Mouse (Mus musculus) heart, postnatal 36 days (tissue): ENCODE data around the gene Samd14. TPM values are rescaled to one million over a fixed set of nuclear protein-coding genes. Genes with fewer than 3 reads are reported as not detected.
A peak's percentile ranks its signal among the peaks of the same experiment; 100 is the strongest.

Experiments used
- DNase-seq, 2 experiments: peaks; one replicate each; pipeline ENCODE4 v3.0.0; 2021 to 2022
- intact Hi-C: fragments of 180-260 bp; cut with DNase I; formaldehyde crosslinking; loops from one replicate; pipeline ENCODE4 v1.15.1; 2025
- total RNA-seq, 2 experiments: library from RNA; stranded (reverse); gene quantifications; 2 replicates each; pipeline ENCODE4 v1.2.3; 2021

Gene Samd14
- total RNA-seq, 2 experiments from 2014 or later: 1.2 to 1.3 TPM

DNA sequence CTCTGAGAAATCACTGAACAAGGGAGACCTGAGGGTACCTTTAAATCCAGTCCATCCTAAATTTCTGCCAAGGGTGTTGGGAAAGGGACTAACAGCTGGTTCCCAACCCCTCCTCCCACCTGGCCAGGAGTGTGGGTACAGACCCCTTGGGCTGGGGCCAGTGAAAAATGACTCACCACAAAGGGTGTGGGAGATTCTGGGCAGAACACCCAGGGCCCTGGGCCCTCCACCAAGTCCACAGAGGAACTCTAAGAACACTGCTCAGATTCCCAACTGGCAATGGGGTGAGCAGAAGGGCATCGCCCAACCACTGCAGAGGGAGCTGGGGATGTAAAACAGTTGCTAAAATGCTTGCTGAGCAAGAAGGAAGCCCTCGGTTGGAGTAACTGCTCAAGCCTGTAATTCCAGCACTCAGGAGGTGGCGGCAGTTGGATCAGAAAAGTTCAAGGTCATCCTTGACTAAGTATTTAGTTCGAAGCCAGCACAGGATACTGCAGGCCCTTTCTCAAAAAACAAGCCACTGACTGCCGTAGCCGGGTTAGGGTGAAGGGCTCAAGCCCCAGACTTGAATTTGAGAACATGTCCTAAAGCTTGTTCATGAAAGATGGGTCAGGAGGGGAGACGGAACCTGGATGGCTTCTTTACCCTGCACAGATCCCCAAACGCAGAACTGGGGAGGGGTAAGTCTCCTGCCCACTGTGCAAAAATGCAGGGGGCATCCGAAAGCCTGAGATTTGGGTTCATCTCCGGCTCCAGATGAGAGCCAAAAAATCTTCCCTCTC, 20.7 kb upstream of the Samd14 start:
- peak in 1 of 2 experiments; percentile 59 for DNase-seq
- intact Hi-C loops: no loop called here

GRCm38 (mm10) chr11:94989562-94990017, 20.1 kb upstream of the Samd14 start:
- intact Hi-C loops: loop anchor here (1.0 kb wide), 2 partner anchors 10 to 31 kb away; no protein-coding TSS in a partner anchor
- DNase-seq: peak; percentile 77 to 83

GRCm38 (mm10) chr11:94990102-94990748, 19.5 kb upstream of the Samd14 start:
- DNase-seq: no peak
- intact Hi-C loops: loop anchor here (1.0 kb wide), 2 partner anchors 11 to 32 kb away; no protein-coding TSS in a partner anchor

DNA sequence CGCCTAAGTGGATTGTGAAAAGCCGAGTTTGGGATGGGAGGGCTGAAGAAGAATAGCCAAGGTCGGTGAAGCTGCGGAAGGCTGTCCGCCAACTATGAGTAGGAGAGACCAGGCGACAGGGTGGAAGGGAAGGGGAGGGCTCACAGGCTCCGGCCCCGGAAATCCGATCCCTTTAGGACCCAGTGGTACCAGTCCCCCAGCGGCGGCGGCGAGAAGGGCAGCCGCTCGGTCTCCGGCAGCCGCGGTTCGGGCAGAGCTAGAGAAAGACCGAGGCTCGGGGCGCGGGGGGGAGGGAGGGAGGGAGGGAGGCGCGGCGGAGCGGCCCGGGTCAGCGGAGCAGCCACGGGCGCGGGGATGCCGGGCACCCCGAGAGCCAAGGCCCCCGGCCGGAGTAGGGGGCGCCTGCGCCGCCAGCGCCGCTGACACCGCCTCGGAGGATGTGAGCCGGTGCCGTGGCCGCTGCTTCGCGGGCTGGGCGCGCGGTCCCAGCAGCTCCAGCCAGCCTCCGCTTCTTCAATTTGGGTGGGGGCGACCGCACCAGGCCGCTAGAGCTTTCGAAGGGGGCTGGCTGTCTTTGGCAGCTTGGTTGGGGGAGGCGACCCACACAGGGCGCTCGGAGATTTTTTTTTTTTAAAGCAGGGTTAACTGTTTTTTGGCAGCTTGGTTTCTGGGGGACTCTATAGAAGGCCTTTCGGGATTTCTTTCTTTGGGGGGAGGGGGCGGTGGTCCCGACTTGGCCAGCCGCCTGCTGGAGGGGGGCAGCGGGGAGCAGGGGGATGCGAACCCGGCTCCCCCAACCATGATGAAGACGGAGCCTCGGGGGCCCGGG, 18.7 kb upstream of the Samd14 start, which contains the start of gene Ppp1r9b:
TSS of gene Ppp1r9b (plus strand) at position 287 of the 829 bp plus-strand sequence.
- intact Hi-C loops: loop anchor here (1.0 kb wide), 2 partner anchors 12 to 33 kb away; no protein-coding TSS in a partner anchor
- peak; percentile 94 to 95 for DNase-seq

DNA sequence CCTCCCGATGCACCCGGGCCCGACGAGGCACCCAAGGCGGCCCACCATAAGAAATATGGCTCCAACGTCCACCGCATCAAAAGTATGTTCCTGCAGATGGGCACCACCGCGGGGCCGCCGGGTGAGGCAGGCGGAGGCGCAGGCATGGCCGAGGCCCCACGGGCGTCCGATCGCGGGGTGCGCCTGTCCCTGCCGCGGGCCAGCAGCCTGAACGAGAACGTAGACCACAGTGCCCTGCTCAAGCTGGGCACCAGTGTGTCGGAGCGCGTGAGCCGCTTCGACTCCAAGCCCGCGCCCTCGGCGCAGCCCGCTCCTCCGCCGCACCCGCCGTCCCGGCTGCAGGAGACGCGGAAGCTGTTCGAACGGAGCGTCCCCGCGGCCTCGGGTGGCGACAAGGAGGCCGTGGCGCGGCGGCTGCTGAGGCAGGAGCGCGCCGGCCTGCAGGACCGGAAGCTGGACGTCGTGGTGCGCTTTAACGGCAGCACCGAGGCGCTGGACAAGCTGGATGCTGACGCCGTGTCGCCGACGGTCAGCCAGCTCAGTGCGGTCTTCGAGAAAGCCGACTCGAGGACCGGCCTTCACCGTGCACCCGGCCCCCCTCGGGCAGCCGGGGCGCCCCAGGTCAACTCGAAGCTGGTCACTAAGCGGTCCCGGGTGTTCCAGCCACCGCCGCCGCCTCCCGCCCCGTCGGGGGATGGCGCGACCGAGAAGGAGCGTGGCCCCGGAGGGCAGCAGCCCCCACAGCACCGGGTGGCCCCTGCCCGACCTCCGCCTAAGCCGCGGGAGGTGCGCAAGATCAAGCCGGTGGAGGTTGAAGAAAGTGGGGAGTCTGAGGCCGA, 17.8 kb upstream of the Samd14 start:
- intact Hi-C loops: no loop called here

GRCm38 (mm10) chr11:94992480-94992753, 17.3 kb upstream of the Samd14 start:
- DNase-seq: no peak
- intact Hi-C loops: no loop called here

More for the DNA sequence above, 17.8 kb upstream of the Samd14 start:
- peak; percentile 69 to 78 for DNase-seq

DNA sequence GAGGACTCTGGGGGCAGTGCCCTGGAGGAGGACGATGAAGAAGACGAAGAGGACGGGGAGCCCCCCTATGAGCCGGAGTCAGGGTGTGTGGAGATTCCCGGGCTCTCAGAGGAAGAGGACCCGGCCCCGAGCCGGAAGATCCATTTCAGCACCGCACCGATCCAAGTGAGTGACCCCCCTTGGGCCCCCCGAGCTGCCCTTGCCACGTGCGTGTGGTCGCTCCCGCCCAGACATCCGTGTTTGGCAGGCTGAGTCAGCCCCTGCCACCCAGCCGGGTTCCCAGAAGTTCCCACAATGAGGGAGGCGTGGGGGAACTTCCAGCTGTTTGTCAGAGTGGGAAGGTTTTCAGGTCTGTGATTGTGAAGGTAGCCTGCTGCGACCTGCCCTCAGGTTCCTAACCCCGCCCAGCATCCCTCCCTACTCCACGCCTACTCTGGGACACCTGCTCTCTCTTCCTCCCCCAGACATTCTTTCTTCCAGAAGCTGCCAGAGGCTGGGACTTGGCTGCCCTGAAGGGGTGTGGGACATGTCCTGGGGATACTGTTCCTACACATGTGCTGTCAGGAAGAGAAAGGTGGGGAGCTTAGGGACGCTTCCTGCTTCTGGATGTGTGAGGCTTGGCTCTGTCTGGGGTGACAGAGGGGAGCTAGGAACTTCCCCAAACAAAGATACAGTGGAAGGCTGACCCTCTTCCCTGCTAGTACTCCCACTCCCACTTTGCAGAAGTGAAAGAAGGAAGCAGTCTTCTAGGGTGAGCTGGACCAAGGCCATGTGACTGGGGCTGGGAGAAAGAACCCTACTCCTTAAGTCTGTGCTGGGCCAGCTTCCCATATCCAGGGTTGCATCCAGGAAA, 16.7 kb upstream of the Samd14 start:
- peak in 1 of 2 experiments; percentile 67 for DNase-seq
- intact Hi-C loops: no loop called here

- intact Hi-C loops: no loop called here
- DNase-seq: no peak
These were observed 15.4 kb upstream of the Samd14 start for GRCm38 (mm10) chr11:94994208-94994814.

- DNase-seq: no peak
- intact Hi-C loops: no loop called here
These were observed 14.5 kb upstream of the Samd14 start for GRCm38 (mm10) chr11:94994947-94995772.

DNA sequence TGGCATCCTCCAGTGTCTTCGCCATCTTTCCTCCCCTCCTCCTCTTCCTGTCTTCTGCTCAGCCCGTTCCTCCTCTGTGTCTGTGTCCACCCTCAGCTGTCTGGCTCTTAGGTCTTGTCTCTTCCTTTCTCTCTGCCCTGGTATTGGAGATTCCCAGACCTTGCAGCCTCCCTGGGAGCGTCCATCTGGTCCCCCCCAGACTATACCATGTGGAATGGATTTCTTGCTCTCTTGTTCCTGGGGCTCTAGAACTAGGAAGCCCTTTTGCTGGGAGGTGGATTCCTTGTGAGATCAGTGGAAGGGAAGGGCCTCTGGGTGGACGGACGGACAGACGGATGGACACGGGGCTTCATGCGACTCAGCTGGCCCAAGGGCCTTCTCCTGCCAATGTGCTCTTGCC, 13.6 kb upstream of the Samd14 start:
- intact Hi-C loops: no loop called here
- no peak for DNase-seq

GRCm38 (mm10) chr11:94996984-94997383, 12.7 kb upstream of the Samd14 start:
- no peak for DNase-seq
- intact Hi-C loops: no loop called here

GRCm38 (mm10) chr11:94997596-94997995, 12.1 kb upstream of the Samd14 start:
- intact Hi-C loops: no loop called here
- DNase-seq: no peak

- intact Hi-C loops: no loop called here
- no peak for DNase-seq
These were observed 11.6 kb upstream of the Samd14 start for GRCm38 (mm10) chr11:94998041-94998531.

- intact Hi-C loops: loop anchor here (2.0 kb wide), 1 partner anchor 61 kb away; no protein-coding TSS in a partner anchor
These were observed 9.6 kb upstream of the Samd14 start for GRCm38 (mm10) chr11:95000128-95000527.

DNA sequence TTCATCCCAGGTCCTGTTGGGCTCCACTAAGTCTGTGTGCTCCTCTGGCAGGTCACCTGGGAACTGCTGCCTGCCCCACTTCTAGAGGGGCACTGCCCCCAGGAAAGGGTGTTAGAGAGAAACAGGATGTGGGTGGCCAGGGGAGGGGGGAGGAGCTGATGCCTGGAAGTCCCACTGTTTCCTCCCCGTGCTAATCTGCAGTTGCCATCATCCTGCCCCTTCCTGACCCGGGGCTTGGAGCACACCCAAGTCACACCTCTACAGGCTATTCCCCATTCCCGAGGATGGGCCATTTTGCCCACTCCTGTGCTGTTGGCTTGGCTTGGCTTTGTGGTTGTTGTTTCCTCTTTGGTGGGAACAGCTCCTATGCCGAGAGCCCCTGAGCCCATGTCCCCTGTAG, 9.1 kb upstream of the Samd14 start:
- intact Hi-C loops: loop anchor here (2.0 kb wide), 1 partner anchor 62 kb away; no protein-coding TSS in a partner anchor
- peak in 1 of 2 experiments; percentile 45 for DNase-seq

More at GRCm38 (mm10) chr11:95000128-95000527, 9.6 kb upstream of the Samd14 start:
- no peak for DNase-seq

- intact Hi-C loops: loop anchor here (1.0 to 2.0 kb wide), 2 partner anchors 23 to 62 kb away; no protein-coding TSS in a partner anchor
- DNase-seq: peak; percentile 72 to 79
These were observed 8.6 kb upstream of the Samd14 start for GRCm38 (mm10) chr11:95001058-95001457.
